Comparison of ENCODE assay signal across 9 mouse cellular contexts in genomic region chr2:135744711-135745110, GRCm38 (mm10).
A peak's percentile ranks its signal among the peaks of the same experiment; 100 is the strongest.
DNase-seq lines count a peak whose midpoint lies in the region; ATAC-seq lines count a peak whose summit lies in the region.
"Had no signal": no experiment of that assay in that cellular context is flagged by ENCODE, and none has a peak within 500 bp of the region (broad histone marks: within the 10 kb centered on the region; RNA-seq: fewer than 3 reads in every experiment).

No protein-coding gene starts in this region.

- no peak overlapping the region for H3K9ac ChIP-seq in hindbrain, embryonic 11.5 days (ENCODE audit: low read depth, low read length)
- no peak overlapping the region for H3K9ac ChIP-seq in hindbrain, embryonic 14.5 days

- no peak overlapping the region for H3K4me2 ChIP-seq in hindbrain, embryonic 11.5 days (replicated peaks; ENCODE audit: low read depth, low read length)
- no peak overlapping the region for H3K4me2 ChIP-seq in hindbrain, embryonic 14.5 days (replicated peaks)

- H3K4me1 ChIP-seq in hindbrain, embryonic 11.5 days (replicated peaks; ENCODE audit: control insufficient read depth, insufficient read depth, low read length): no peaks in the 10 kb centered on the region
- H3K4me1 ChIP-seq in hindbrain, embryonic 14.5 days (replicated peaks; ENCODE audit: control insufficient read depth, insufficient read depth, low read length): peaks cover 18% of the 10 kb centered on the region; the same call in 1 of the 2 replicates

- H3K27me3 ChIP-seq in hindbrain, embryonic 11.5 days (ENCODE audit: control insufficient read depth, insufficient read depth, low read length): no peaks in the 10 kb centered on the region
- H3K27me3 ChIP-seq in hindbrain, embryonic 14.5 days (ENCODE audit: control insufficient read depth, insufficient read depth, low read length): no peaks in the 10 kb centered on the region

- 0 out of 2 replicates have a peak, but pooled peaks have one; percentile 29 for ATAC-seq in hindbrain, embryonic 11.5 days (ENCODE audit: low FRiP score)
- ATAC-seq in hindbrain, embryonic 14.5 days (ENCODE audit: low FRiP score): no peak

- WGBS in hindbrain, embryonic 11.5 days: 83% methylated on average over 8 of the region's 8 CpGs
- WGBS in hindbrain, embryonic 14.5 days: 64% methylated on average over 8 of the region's 8 CpGs

- DNase-seq in adrenal gland, adult 2 months: peak; percentile 27
- no peak for DNase-seq in adrenal gland, postnatal 4 days (ENCODE audit: low spot score in 2 of 2)
- no peak for DNase-seq in hindbrain, embryonic 11.5 days (ENCODE audit: low spot score)
- DNase-seq in hindbrain, embryonic 14.5 days (ENCODE audit: low spot score): no peak
- peak; percentile 15 for DNase-seq in ovary, postnatal 36 days (ENCODE audit: low spot score)
- DNase-seq in ovary, adult 18-20 months (ENCODE audit: low spot score): no peak
- no peak for DNase-seq in frontal cortex, adult 2 months (ENCODE audit: extremely low spot score in 1 of 2, low spot score in 1 of 2)
- no peak for DNase-seq in adrenal gland, postnatal 25 days
- DNase-seq: right cerebral cortex, postnatal 4 days had no signal

- H3K9me3 ChIP-seq in hindbrain, embryonic 11.5 days (ENCODE audit: control insufficient read depth, low read length): no peaks in the 10 kb centered on the region
- H3K9me3 ChIP-seq in hindbrain, embryonic 14.5 days (ENCODE audit: control insufficient read depth, low read length): no peaks in the 10 kb centered on the region

- H3K4me3 ChIP-seq in hindbrain, embryonic 11.5 days (ENCODE audit: low read depth, low read length): no peak overlapping the region
- no peak overlapping the region for H3K4me3 ChIP-seq in hindbrain, embryonic 14.5 days (replicated peaks; ENCODE audit: low read length)

- no peaks in the 10 kb centered on the region for H3K36me3 ChIP-seq in hindbrain, embryonic 11.5 days (ENCODE audit: control insufficient read depth, insufficient read depth, low read length)
- no peaks in the 10 kb centered on the region for H3K36me3 ChIP-seq in hindbrain, embryonic 14.5 days (replicated peaks; ENCODE audit: control insufficient read depth, insufficient read depth)

- H3K27ac ChIP-seq in hindbrain, embryonic 11.5 days (ENCODE audit: low read depth, low read length): no peak overlapping the region
- H3K27ac ChIP-seq in hindbrain, embryonic 14.5 days: no peak overlapping the region

Comparison
In these comparisons a context has a peak if more than half of its experiments do, and no peak if none do; other contexts are left out.
1. DNase-seq: peak in adrenal gland, adult 2 months (single experiment) and ovary, postnatal 36 days (single experiment); none in adrenal gland, postnatal 4 days (0 of 2), hindbrain, embryonic 11.5 days (single experiment), hindbrain, embryonic 14.5 days (single experiment), ovary, adult 18-20 months (single experiment), frontal cortex, adult 2 months (0 of 2) and adrenal gland, postnatal 25 days (single experiment).